Mouse (Mus musculus) G1E-ER4 (cell line): ENCODE measurements around the gene Shisal2a. TPM values are rescaled to one million over a fixed set of nuclear protein-coding genes. Genes with fewer than 3 reads are reported as not detected.

Source experiments
- GATA1 ChIP-seq: IDR thresholded peaks from one replicate; pipeline ENCODE4 v1.8.0; 2012; ENCODE audit warnings: low read length, inconsistent platforms
- polyA plus RNA-seq: library from polyadenylated mRNA; stranded (reverse); fragments of >175 nt; gene quantifications from 2 replicates; pipeline ENCODE4 v1.2.3, GENCODE M21; 2012

Shisal2a gene
- not detected in 2 replicates for polyA plus RNA-seq

DNA sequence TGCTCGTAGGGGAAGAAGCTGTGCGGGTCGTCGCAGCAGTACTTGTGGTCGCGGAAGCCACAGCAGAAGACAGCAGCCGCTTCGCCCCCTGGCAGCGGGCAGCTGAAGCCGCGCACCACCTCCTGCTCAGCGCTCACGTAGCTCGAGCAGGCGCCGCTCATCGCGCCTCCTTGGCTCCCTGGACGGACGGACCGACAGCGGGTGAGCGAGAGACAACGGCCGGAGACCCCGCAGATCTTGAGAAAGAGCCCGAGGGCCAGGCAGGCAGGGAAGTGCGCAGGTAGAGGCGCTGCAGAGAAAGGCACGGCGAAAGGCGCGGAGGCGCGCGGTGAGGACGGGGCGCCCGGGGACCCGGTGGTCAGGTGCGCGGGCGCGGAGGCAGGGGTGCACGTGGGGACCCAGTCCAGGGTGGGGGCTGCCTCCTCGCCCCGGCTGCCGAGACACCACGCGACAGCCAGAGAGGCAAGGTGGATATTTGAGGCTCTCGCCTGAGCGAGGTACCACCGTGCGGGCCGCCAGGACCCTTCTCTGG is at the start of gene Shisal2a:
TSS of gene Shisal2a (minus strand) at position 167 of the 532 bp plus-strand sequence.
- no peak for TF ChIP-seq GATA1

DNA sequence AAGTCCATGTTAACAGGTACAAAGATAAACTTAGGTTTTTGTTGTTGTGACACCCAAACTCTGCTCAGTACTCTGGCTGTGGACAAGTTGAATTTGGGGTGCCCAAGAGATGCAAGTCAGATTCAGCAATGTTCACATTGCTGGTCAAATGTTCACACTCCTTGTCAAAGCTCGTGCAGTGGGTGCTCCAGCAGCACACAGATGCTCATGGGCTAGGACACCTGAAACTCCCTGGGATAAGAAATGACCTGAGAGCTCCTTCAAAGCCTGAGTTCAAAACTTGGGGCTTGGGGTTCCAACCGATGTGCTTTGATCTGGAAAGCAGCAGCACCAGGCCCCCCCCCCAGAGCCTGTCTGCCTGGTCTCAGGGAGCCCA is 48.4 kb upstream of the Shisal2a start:
- TF ChIP-seq GATA1, result no peak

DNA sequence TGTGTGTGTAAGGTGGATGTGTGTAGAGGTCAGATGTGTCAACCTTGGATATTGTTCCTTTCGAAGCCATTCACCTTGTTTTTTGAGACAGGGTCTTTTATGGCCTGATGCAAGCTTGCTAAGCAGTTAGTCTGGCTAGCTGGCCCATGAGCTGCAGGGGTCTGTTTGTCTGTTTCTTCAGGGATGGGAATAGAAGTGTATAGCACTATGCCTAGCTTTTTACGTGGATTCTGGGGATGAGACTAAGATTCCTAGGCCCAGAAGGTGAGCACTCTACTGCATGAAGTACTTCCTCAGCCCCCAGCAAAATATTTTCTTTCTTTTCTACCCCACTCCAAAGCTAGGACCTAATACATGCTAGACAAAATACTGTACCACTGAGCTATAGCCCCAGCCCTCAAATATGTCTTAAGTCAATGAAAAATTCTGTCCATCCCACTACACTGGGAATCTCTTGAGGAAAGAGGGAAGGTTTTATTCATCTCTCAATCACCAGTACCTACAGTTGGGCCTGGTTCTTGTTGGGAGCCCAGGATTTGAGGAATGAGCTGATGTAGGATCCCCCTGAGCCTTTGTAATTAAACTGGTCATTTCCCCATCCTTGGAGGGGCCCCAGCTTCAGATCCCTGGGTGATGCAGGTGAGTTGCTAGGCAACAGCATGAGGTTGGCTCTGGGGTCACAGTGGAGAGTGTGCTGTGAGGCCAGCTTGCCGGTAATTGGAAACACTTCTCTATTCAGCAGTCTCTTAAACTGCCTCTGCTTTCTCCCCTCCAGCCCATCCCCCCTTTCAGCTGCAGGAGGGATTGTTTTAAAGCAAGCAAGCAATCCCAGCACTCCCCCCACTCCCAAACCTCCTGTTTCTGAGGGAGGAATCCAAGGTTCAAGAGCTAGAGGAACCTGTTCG is 47.8 kb upstream of the Shisal2a start:
- no peak for TF ChIP-seq GATA1

DNA sequence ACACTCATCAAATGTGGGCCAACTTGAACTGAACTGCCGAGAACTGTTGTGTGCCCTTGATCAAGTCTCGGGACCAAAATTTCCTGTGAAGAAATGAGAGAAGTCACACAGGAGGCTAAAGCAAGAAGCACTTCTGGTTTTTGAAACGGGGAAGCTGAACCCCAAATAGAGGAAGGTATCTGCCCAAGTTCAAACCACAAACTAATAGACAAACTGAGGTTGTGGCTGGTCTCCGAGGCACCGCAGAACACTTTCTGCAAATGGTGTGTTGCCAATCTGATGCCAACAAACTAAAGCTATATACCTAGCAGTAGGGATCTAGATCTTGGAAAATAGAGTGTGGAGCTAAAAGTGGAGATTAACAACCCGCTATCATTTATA is 45.2 kb upstream of the Shisal2a start:
- no peak for TF ChIP-seq GATA1

DNA sequence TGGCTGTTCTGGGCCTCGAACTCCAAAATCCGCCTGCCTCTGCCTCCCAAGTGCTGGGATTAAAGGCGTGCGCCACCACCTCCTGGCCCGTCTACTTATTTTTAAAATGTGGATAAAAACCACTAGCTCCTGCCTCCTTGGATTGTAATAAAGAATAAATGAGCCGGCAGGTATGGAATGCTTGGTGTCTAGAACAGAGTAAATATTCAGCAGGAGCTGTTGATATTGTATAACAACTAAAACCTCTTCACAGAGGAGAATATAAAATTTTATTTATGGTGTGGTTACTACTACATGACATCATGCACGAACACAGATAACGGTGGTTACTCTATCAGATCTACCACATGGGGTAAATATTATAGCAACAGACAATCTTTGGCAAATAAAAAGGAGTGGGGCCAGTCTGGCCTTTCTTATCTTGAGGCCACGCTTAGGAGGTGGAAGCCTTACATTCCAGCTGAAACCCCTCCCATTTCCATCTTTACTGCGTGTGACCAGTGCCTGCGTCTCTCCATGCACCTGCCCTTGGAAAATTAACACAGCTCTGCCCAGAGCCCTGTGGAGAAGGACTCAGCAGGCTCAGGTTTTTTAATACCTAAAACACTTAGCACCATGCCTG is 44.7 kb upstream of the Shisal2a start:
- peak; percentile 57 for TF ChIP-seq GATA1

DNA sequence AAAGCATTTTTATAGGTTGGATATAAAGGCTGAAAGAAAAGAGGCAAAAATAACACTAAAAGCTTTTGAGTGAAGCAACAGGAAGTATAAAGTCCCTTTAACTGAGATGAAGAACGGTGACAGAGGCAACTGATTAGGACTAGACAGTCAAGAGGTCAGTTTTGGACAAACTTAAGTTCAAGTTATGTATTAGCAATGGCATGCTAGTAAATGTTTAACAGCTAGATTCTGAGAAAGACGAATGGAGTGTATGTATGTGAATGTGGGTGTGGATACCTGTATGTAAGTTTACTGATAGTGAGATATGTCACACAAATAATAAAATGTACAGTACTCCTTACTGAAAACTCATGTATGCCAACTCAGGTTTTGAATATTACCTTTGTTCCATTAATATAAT is 41.4 kb upstream of the Shisal2a start:
- no peak for TF ChIP-seq GATA1

DNA sequence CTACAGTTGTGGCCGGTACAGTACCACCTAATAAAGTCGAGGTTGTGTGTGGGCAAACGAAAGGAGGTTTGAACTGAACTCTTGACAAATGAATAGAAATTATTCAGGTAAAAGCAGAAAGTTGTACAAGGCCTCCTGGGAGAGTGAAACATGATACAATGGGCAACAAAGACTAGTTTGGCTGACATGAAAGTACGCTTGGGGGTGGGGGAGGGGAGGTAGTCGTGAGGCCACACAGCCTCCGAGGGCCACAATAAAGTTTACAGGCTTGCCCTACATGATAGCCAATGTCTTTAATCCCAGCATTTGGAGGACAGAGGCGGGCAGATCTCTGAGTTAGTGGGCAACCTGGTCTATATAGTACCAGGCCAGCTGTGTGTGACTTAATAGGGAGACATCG is 24.5 kb upstream of the Shisal2a start:
- no peak for TF ChIP-seq GATA1

DNA sequence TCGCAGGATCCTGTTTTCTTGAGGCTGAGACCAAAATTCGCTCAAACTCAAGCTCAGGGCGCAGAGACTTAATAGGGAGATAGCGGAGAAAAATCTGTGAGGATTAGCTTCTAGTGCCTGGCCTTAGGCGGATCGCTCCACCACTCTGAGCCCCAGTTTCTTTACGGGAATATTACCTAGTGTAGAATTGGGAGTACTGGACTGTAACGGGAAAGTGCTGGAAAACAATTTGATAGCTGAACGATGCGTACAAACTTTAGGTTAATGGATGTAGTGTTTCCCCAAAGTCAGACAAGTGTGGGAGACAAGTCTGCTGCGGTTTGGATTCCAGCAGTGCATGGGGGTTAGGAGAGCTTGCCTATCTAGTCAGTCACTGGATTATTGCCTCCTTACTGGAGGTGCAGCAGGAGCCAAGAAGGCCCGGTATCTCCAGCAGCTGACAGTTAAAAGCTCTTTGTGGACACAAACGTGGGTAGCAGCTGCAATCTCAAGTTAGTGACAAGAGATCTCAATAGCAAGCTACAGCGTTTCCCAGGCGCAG is 23.8 kb upstream of the Shisal2a start, which contains the start of gene Gpx7:
TSS of gene Gpx7 (minus strand) at position 101 of the 541 bp plus-strand sequence.
- no peak for TF ChIP-seq GATA1

DNA sequence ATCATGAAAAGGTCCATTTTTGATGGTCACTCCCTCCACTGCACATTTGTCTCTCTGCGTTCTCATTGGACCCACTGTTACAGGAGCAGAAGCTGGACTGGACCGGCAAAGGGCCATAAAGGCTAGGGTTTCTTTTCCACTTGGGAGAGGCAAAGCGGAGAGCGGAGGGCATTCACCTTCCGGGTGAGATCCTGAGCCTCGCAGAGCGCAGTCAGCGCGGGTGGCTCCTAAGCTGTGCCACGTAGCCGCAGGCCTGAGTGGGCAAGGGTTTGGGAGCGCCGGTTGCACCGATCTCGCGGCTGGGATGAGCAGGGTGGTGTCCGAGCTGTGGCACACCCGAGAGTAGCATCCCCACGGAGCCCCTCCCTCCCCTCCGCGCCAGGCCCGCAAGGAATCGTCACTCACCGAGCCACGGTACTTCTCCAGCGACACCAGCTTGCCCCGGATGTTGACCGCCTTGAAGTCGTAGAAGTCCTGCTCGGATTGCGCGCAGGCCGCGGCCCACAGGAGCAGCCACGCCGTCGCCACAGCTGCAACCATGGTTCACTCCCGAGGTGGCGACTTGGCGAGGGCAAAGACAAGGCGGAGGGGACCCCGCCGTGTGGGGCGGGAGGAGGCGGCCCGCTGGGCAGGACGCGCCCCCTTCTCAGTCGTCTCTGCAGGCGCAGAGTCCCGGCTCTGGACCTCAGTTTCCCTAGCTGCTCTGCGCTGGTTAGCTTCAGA is 23.1 kb upstream of the Shisal2a start:
- TF ChIP-seq GATA1, result no peak

DNA sequence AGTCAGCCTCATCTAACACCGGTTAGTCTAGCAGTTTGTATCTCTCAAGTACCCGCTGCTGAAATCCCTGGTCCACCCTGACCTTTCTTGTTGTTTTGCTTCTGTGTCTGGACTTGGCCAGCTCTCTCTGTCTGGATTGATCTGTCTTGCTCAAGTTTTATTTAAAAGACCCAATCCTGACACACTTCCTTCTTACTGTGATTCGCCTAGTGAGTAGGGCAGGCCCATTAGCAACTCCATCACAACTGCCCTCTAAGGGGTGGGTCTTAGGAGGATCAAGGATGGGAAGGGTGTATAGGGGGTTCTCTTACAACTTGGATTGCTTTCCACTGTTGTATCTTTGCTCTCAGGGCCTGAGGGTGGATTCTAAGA is 22.6 kb upstream of the Shisal2a start:
- TF ChIP-seq GATA1, result no peak

DNA sequence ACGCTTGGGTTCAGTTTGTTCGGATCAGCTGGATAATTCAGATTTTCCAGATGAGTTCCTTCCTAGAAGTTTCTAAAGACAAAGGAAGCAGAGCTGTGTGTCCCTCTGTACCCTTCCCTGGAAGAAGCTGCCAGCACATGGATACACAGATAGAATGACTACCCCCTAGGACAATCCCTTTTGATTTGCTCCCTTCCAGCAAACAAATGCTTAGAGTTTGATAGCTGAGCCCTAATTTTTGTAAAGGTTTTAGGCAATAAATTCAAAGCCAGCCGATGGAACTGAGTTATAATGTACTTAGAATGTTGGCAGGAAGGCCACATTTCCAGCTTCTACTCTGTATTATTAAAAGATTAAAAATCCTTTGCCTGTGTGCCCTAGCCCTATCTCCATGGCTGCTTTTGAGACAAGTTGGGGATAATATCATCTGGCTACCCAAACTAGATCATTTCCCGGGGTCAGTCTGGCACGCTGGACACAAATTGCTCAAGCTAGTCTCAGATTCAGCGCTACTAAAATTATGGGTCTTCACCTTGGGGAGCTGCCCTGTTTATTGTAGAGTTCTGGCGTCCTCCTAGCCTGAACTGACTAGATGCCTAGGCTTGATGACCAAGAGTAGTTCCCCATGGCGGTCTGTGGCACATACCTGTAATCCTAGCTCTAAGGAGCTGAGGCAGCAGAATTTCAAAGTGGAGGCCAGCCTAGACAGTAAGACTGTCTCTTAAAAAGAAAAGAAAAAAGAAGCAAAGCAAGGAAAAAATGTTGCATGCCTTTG is 20.9 kb upstream of the Shisal2a start:
- no peak for TF ChIP-seq GATA1

DNA sequence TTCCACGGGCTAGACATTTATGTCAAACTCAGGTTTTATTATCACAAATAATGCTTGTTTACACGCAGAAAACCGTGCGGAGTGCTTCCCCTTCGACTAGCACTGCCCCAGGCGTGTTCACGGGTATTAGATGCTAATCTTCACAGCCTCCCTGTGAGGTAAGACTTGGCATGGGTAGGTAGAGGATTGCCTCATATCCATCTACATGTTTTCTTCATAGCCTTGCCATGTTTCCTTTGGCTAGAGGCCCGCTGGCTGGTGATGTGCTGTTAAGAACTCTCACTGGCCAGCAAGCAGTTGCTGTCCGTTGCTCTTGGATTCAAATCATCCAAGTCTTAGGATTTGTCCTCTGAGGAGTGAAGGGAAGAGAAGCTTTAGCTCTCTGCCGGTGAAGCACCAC is 17.2 kb upstream of the Shisal2a start:
- TF ChIP-seq GATA1, result no peak

DNA sequence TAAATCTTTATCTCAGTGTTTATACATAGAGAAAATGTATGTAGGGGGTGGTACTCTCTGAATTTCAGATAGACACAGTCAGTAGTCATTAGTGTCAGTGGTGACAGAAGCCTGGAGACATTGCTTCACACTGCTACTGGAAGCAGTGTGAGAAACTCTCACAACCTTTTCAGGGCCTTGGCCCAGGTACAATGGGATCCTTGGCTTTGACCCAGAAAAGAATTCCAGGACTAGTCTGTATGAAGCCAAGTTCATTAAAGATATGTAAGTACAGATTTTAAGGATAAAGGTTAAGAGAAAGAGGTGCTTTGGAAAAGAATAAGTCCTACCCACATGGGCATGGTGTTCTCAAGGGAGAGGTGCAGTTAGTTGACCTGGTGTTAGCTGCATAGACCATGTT is 11.1 kb upstream of the Shisal2a start:
- no peak for TF ChIP-seq GATA1

DNA sequence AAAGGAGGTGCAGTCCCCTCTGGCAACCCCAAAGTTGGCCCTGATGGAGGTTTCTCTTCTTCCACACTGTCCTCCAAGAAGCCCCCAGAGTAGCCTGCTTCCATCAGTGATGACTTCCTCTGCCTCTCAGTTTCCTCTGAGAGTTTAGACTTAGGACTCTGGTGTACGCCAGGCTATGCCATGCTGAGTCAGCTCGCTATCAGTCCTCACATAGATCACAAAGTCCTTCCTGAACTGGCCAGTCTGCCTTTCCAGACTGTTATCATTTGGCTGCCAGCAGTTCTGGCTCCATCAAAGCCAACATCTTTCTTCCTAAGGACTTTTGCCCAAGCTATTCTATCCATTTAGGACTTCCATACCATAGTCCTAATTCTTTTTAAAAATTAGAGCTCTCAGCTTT is 9.4 kb upstream of the Shisal2a start:
- peak; percentile 10 for TF ChIP-seq GATA1

DNA sequence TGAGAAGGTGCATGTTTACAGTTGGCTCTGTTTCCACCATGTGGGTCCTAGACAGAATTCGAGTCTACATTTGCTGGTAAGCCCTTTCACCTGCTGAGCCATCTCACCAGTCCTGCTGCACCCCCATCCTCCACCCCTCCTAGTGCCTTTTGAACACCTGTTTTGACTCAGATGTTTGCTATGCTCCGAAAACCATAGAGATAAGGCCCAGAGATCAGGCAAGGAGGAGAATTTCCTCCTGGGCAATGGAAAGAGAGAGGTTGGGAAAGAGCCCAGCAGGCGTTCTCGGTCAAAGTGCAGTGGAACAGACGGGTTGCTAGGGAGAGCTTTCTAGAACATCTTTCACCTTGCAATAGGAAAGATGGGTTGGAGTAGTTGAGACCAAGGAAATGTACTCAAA is 8.0 kb upstream of the Shisal2a start:
- TF ChIP-seq GATA1, result no peak

DNA sequence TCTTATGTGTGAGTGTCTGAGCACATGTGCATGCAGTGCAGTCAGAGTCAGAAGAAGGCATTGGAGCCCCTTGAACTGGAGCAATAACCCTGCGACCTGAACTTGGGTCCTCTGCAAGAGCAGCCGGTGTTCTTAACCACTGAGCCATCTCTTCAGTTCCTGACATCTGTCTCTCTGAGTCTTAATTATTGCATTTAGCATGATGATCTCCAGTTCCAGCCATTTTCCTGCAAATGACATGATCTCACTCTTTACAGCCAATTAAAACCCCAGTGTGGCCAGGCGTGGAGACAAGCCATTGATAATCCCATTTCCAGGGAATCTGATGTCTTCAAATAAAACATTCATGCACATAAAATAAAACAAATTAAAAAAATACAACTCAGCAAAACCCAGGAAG is 5.6 kb upstream of the Shisal2a start:
- no peak for TF ChIP-seq GATA1
